Mouse (Mus musculus): Measurements from ENCODE around the gene Cbarp. TPM values are rescaled to one million over a fixed set of nuclear protein-coding genes. Genes with fewer than 3 reads are reported as not detected.

Gene Cbarp
- polyA plus RNA-seq, 1 experiment from 2014 or later, result 3.1 TPM

GRCm38 (mm10) chr10:80092690-80093089, 47.9 kb downstream of the Cbarp start:
- no peak overlapping the region for H3K9ac ChIP-seq (ENCODE audit: low read length)
- WGBS, result 73% methylated on average over 5 of the region's 5 CpGs
- ATAC-seq (ENCODE audit: insufficient read depth, low FRiP score), result no peak
- no peak overlapping the region for H3K4me3 ChIP-seq (replicated peaks; ENCODE audit: low read length)
- no peak overlapping the region for H3K27ac ChIP-seq (ENCODE audit: low read length)
- H3K4me1 ChIP-seq (ENCODE audit: control insufficient read depth, insufficient read depth, low read length), result peaks cover 23% of the 10 kb centered on the region
- H3K27me3 ChIP-seq (ENCODE audit: control insufficient read depth, insufficient read depth, low read length), result no peaks in the 10 kb centered on the region
- H3K4me2 ChIP-seq (ENCODE audit: low read depth, low read length), result no peak overlapping the region
- H3K36me3 ChIP-seq (ENCODE audit: control insufficient read depth, insufficient read depth, low read length), result no peaks in the 10 kb centered on the region
- no peaks in the 10 kb centered on the region for H3K9me3 ChIP-seq (replicated peaks; ENCODE audit: control insufficient read depth, low read length)

DNA sequence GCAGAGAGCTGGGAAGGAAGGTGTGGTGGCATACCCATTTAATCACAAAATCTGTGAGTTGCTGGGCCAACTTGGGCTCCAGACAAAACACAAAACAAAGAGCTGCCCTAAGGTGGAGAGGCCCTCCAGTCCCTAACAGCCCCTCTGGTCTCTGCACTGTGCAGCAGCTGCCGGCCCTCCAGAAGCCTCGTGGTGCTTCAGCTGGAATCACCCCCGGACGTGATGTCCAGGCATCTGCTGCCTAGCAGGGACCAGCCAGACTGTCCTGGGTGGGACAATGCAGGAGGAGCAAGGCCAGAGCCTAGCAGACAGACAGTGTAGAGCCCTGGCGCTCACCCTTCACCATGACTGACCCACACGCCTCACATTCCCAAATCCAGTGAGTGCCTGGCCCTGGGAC, 49.1 kb downstream of the Cbarp start:
- Histone ChIP-seq H3K9me3 (replicated peaks; ENCODE audit: control insufficient read depth, low read length) (no peaks in the 10 kb centered on the region), H3K4me1 (ENCODE audit: control insufficient read depth, insufficient read depth, low read length) (peaks cover 16% of the 10 kb centered on the region; the same call in 1 of the 2 replicates), H3K4me2 (ENCODE audit: low read depth, low read length) (no peak overlapping the region), H3K27ac (ENCODE audit: low read length) (peak overlapping the region; percentile 15), H3K9ac (ENCODE audit: low read length) (no peak overlapping the region), H3K27me3 (ENCODE audit: control insufficient read depth, insufficient read depth, low read length) (no peaks in the 10 kb centered on the region), H3K4me3 (replicated peaks; ENCODE audit: low read length) (no peak overlapping the region), H3K36me3 (ENCODE audit: control insufficient read depth, insufficient read depth, low read length) (no peaks in the 10 kb centered on the region)
- ATAC-seq (ENCODE audit: insufficient read depth, low FRiP score), result no peak
- WGBS, result 92% methylated on average over 6 of the region's 6 CpGs

- Histone ChIP-seq H3K27me3 (ENCODE audit: control insufficient read depth, insufficient read depth, low read length) (no peaks in the 10 kb centered on the region), H3K4me2 (ENCODE audit: low read depth, low read length) (no peak overlapping the region), H3K27ac (ENCODE audit: low read length) (no peak overlapping the region), H3K4me1 (ENCODE audit: control insufficient read depth, insufficient read depth, low read length) (peaks cover 11% of the 10 kb centered on the region), H3K9ac (ENCODE audit: low read length) (no peak overlapping the region), H3K9me3 (replicated peaks; ENCODE audit: control insufficient read depth, low read length) (no peaks in the 10 kb centered on the region), H3K36me3 (ENCODE audit: control insufficient read depth, insufficient read depth, low read length) (no peaks in the 10 kb centered on the region), H3K4me3 (replicated peaks; ENCODE audit: low read length) (no peak overlapping the region)
- WGBS, result 47% methylated on average over 4 of the region's 4 CpGs
- ATAC-seq (ENCODE audit: insufficient read depth, low FRiP score), result no peak
These were observed 51.5 kb downstream of the Cbarp start for GRCm38 (mm10) chr10:80089146-80089545.

GRCm38 (mm10) chr10:80087483-80087882, 53.2 kb downstream of the Cbarp start:
- no peak overlapping the region for H3K9ac ChIP-seq (ENCODE audit: low read length)
- 86% methylated on average over 8 of the region's 8 CpGs for WGBS

DNA sequence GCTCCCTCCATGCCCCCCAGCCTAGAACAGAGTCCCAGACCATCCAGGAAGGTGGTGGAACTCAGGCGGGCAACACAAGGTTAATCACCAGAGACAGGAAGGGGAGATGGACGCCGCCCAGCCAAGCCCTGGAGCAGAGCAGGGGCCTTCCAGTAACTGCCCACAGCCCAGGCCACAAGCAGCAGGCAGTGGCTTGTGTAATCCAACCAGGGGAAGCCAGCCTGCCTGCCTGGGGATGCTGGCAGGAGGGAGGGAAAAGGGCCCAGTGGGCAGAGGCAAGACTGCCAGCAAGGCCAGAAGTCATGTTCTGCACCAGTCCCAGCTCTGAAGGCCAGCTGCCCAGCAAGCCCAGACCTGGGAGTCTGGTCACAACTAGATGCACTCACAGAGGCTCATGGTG, 53.8 kb downstream of the Cbarp start:
- H3K9ac ChIP-seq (ENCODE audit: low read length), result peak overlapping the region; percentile 13
- no peak overlapping the region for H3K27ac ChIP-seq (ENCODE audit: low read length)
- ATAC-seq (ENCODE audit: insufficient read depth, low FRiP score), result no peak
- H3K27me3 ChIP-seq (ENCODE audit: control insufficient read depth, insufficient read depth, low read length), result no peaks in the 10 kb centered on the region
- no peaks in the 10 kb centered on the region for H3K9me3 ChIP-seq (replicated peaks; ENCODE audit: control insufficient read depth, low read length)
- WGBS, result 53% methylated on average over 3 of the region's 3 CpGs
- no peak overlapping the region for H3K4me3 ChIP-seq (replicated peaks; ENCODE audit: low read length)
- H3K4me1 ChIP-seq (ENCODE audit: control insufficient read depth, insufficient read depth, low read length), result peaks cover 6% of the 10 kb centered on the region; the same call in 1 of the 2 replicates
- peaks cover 4% of the 10 kb centered on the region for H3K36me3 ChIP-seq (ENCODE audit: control insufficient read depth, insufficient read depth, low read length)
- no peak overlapping the region for H3K4me2 ChIP-seq (ENCODE audit: low read depth, low read length)

More at GRCm38 (mm10) chr10:80087483-80087882, 53.2 kb downstream of the Cbarp start:
- Histone ChIP-seq H3K4me2 (ENCODE audit: low read depth, low read length) (no peak overlapping the region), H3K36me3 (ENCODE audit: control insufficient read depth, insufficient read depth, low read length) (no peaks in the 10 kb centered on the region), H3K4me3 (replicated peaks; ENCODE audit: low read length) (no peak overlapping the region), H3K27me3 (ENCODE audit: control insufficient read depth, insufficient read depth, low read length) (no peaks in the 10 kb centered on the region), H3K9me3 (replicated peaks; ENCODE audit: control insufficient read depth, low read length) (no peaks in the 10 kb centered on the region), H3K4me1 (ENCODE audit: control insufficient read depth, insufficient read depth, low read length) (peaks cover 6% of the 10 kb centered on the region; the same call in 1 of the 2 replicates), H3K27ac (ENCODE audit: low read length) (no peak overlapping the region)
- no peak for ATAC-seq (ENCODE audit: insufficient read depth, low FRiP score)

DNA sequence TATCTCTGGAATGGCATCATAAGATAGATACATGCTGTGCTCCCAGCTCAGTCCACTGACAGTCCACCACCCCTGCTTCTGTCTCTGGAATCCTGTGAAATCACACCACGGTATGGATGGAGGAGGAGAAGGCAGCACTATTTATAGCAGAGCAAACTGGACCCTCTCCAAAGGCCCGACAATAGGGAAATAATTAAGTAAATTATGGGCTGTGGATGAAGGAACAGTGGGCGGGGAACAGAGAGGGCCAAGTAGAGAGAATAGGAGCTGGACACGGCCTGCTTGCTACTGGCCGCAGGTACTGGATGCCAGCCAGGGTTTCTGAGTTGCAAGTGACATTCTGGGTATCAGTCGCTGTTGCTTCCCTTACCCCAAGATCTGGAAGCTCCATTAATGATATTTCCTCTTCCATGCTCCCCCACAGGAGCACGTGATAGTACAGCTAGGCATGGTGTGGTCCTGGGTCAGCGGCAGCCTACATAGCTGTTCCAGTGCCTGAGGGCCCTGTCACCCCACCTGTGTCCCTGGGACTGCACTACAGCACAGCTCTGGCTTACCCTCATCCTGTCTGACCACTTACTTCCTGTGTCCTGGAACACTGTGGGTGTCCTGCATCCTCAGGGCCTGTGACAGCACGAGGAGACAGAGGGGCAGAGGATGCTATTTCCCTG, 55.7 kb downstream of the Cbarp start:
- 59% methylated on average over 9 of the region's 9 CpGs for WGBS
- Histone ChIP-seq H3K36me3 (ENCODE audit: control insufficient read depth, insufficient read depth, low read length) (peaks cover 8% of the 10 kb centered on the region), H3K27me3 (ENCODE audit: control insufficient read depth, insufficient read depth, low read length) (no peaks in the 10 kb centered on the region), H3K9me3 (replicated peaks; ENCODE audit: control insufficient read depth, low read length) (no peaks in the 10 kb centered on the region), H3K9ac (ENCODE audit: low read length) (peak overlapping the region; percentile 36; the same call in 1 of the 2 replicates), H3K4me3 (replicated peaks; ENCODE audit: low read length) (no peak overlapping the region), H3K27ac (ENCODE audit: low read length) (peak overlapping the region; percentile 50), H3K4me2 (ENCODE audit: low read depth, low read length) (no peak overlapping the region), H3K4me1 (ENCODE audit: control insufficient read depth, insufficient read depth, low read length) (peaks cover 11% of the 10 kb centered on the region)
- ATAC-seq (ENCODE audit: insufficient read depth, low FRiP score), result peak; percentile 39; the same call in 1 of the 2 replicates

GRCm38 (mm10) chr10:80081075-80081474, 59.6 kb downstream of the Cbarp start:
- Histone ChIP-seq H3K9me3 (replicated peaks; ENCODE audit: control insufficient read depth, low read length) (no peaks in the 10 kb centered on the region), H3K4me3 (replicated peaks; ENCODE audit: low read length) (no peak overlapping the region), H3K4me2 (ENCODE audit: low read depth, low read length) (no peak overlapping the region), H3K27ac (ENCODE audit: low read length) (no peak overlapping the region), H3K36me3 (ENCODE audit: control insufficient read depth, insufficient read depth, low read length) (peaks cover 8% of the 10 kb centered on the region), H3K9ac (ENCODE audit: low read length) (no peak overlapping the region), H3K27me3 (ENCODE audit: control insufficient read depth, insufficient read depth, low read length) (no peaks in the 10 kb centered on the region), H3K4me1 (ENCODE audit: control insufficient read depth, insufficient read depth, low read length) (peaks cover 11% of the 10 kb centered on the region)
- WGBS, result 61% methylated on average over 3 of the region's 3 CpGs
- ATAC-seq (ENCODE audit: insufficient read depth, low FRiP score), result no peak

Other genes starting within 250 kb of the Cbarp start
- not detected in 2 replicates for gene Cfd, start 250.0 kb downstream of the Cbarp start, polyA plus RNA-seq (2015; fragmentation: Nextera tagmentation; extraction: Ambion mirVana)
- 39.6 and 42.3 TPM in 2 replicates for gene Med16, start 231.9 kb downstream of the Cbarp start, polyA plus RNA-seq (2015; fragmentation: Nextera tagmentation; extraction: Ambion mirVana)
- 4.1 TPM in 1 of 2 replicates, not detected in the other for gene Gm26602, start 230.0 kb downstream of the Cbarp start, polyA plus RNA-seq (2015; fragmentation: Nextera tagmentation; extraction: Ambion mirVana)
- gene Kiss1r, start 223.9 kb downstream of the Cbarp start, polyA plus RNA-seq (2015; fragmentation: Nextera tagmentation; extraction: Ambion mirVana), result 0.89 and 0.97 TPM in 2 replicates
- gene R3hdm4, start 219.6 kb downstream of the Cbarp start, polyA plus RNA-seq (2015; fragmentation: Nextera tagmentation; extraction: Ambion mirVana), result 160 and 176 TPM in 2 replicates
- gene Arid3a, start 213.8 kb downstream of the Cbarp start, polyA plus RNA-seq (2015; fragmentation: Nextera tagmentation; extraction: Ambion mirVana), result 4.9 and 5.2 TPM in 2 replicates
- gene Wdr18, start 180.7 kb downstream of the Cbarp start, polyA plus RNA-seq (2015; fragmentation: Nextera tagmentation; extraction: Ambion mirVana), result 76.7 and 86.9 TPM in 2 replicates
- 0.21 and 0.45 TPM in 2 replicates for gene Grin3b, start 170.1 kb downstream of the Cbarp start, polyA plus RNA-seq (2015; fragmentation: Nextera tagmentation; extraction: Ambion mirVana)
- 5.6 TPM in 2 replicates for gene Tmem259, start 156.5 kb downstream of the Cbarp start, polyA plus RNA-seq (2015; fragmentation: Nextera tagmentation; extraction: Ambion mirVana)
- gene Cnn2, start 152.3 kb downstream of the Cbarp start, polyA plus RNA-seq (2015; fragmentation: Nextera tagmentation; extraction: Ambion mirVana), result 333 and 334 TPM in 2 replicates
- 6.3 and 7.4 TPM in 2 replicates for gene Abca7, start 144.3 kb downstream of the Cbarp start, polyA plus RNA-seq (2015; fragmentation: Nextera tagmentation; extraction: Ambion mirVana)
- gene Arhgap45, start 124.2 kb downstream of the Cbarp start, polyA plus RNA-seq (2015; fragmentation: Nextera tagmentation; extraction: Ambion mirVana), result 7.8 and 9.7 TPM in 2 replicates
- gene Polr2e, start 101.0 kb downstream of the Cbarp start, polyA plus RNA-seq (2015; fragmentation: Nextera tagmentation; extraction: Ambion mirVana), result 174 and 180 TPM in 2 replicates
- gene Gpx4, start 93.7 kb downstream of the Cbarp start, polyA plus RNA-seq (2015; fragmentation: Nextera tagmentation; extraction: Ambion mirVana), result 445 and 507 TPM in 2 replicates
- gene Sbno2, start 35.3 kb downstream of the Cbarp start, polyA plus RNA-seq (2015; fragmentation: Nextera tagmentation; extraction: Ambion mirVana), result 17.2 and 19.0 TPM in 2 replicates
- gene Stk11, start 25.0 kb downstream of the Cbarp start, polyA plus RNA-seq (2015; fragmentation: Nextera tagmentation; extraction: Ambion mirVana), result 14.5 and 14.8 TPM in 2 replicates
- 536 and 594 TPM in 2 replicates for gene Atp5d, start 2.2 kb downstream of the Cbarp start, polyA plus RNA-seq (2015; fragmentation: Nextera tagmentation; extraction: Ambion mirVana)
- gene Midn, start 7.4 kb upstream of the Cbarp start, polyA plus RNA-seq (2015; fragmentation: Nextera tagmentation; extraction: Ambion mirVana), result 7.8 and 9.8 TPM in 2 replicates
- 69.8 and 80.8 TPM in 2 replicates for gene Cirbp, start 25.1 kb upstream of the Cbarp start, polyA plus RNA-seq (2015; fragmentation: Nextera tagmentation; extraction: Ambion mirVana)
- gene 1600002K03Rik, start 32.1 kb upstream of the Cbarp start, polyA plus RNA-seq (2015; fragmentation: Nextera tagmentation; extraction: Ambion mirVana), result 16.4 and 16.6 TPM in 2 replicates
- gene Efna2, start 38.6 kb upstream of the Cbarp start, polyA plus RNA-seq (2015; fragmentation: Nextera tagmentation; extraction: Ambion mirVana), result 9.3 and 10.5 TPM in 2 replicates
- gene Mum1, start 85.6 kb upstream of the Cbarp start, polyA plus RNA-seq (2015; fragmentation: Nextera tagmentation; extraction: Ambion mirVana), result 50.8 and 51.6 TPM in 2 replicates
- 340 and 344 TPM in 2 replicates for gene Ndufs7, start 108.3 kb upstream of the Cbarp start, polyA plus RNA-seq (2015; fragmentation: Nextera tagmentation; extraction: Ambion mirVana)
- 92.0 and 115 TPM in 2 replicates for gene Gamt, start 120.2 kb upstream of the Cbarp start, polyA plus RNA-seq (2015; fragmentation: Nextera tagmentation; extraction: Ambion mirVana)
- gene Dazap1, start 120.7 kb upstream of the Cbarp start, polyA plus RNA-seq (2015; fragmentation: Nextera tagmentation; extraction: Ambion mirVana), result 35.8 and 43.9 TPM in 2 replicates
- gene Rps15, start 151.6 kb upstream of the Cbarp start, polyA plus RNA-seq (2015; fragmentation: Nextera tagmentation; extraction: Ambion mirVana), result 807 and 821 TPM in 2 replicates
- 3.3 and 4.3 TPM in 2 replicates for gene Apc2, start 155.1 kb upstream of the Cbarp start, polyA plus RNA-seq (2015; fragmentation: Nextera tagmentation; extraction: Ambion mirVana)
- 46.6 and 48.1 TPM in 2 replicates for gene 2310011J03Rik, start 179.7 kb upstream of the Cbarp start, polyA plus RNA-seq (2015; fragmentation: Nextera tagmentation; extraction: Ambion mirVana)
- 3.7 and 4.4 TPM in 2 replicates for gene Pcsk4, start 188.7 kb upstream of the Cbarp start, polyA plus RNA-seq (2015; fragmentation: Nextera tagmentation; extraction: Ambion mirVana)
- 45.2 and 51.1 TPM in 2 replicates for gene Reep6, start 189.1 kb upstream of the Cbarp start, polyA plus RNA-seq (2015; fragmentation: Nextera tagmentation; extraction: Ambion mirVana)
- 22.0 and 24.0 TPM in 2 replicates for gene Adamtsl5, start 207.6 kb upstream of the Cbarp start, polyA plus RNA-seq (2015; fragmentation: Nextera tagmentation; extraction: Ambion mirVana)
- gene Plk5, start 215.6 kb upstream of the Cbarp start, polyA plus RNA-seq (2015; fragmentation: Nextera tagmentation; extraction: Ambion mirVana), result 0.14 and 0.61 TPM in 2 replicates
- 3.0 and 4.1 TPM in 2 replicates for gene Mex3d, start 246.8 kb upstream of the Cbarp start, polyA plus RNA-seq (2015; fragmentation: Nextera tagmentation; extraction: Ambion mirVana)

Data from stomach, embryonic 16.5 days (tissue).